Mouse (Mus musculus) frontal cortex, adult 2 months (tissue): ENCODE results near the gene Umps. TPM values are rescaled to one million over a fixed set of nuclear protein-coding genes. Genes with fewer than 3 reads are reported as not detected.

Source experiments
- polyA plus RNA-seq: library from polyadenylated mRNA; depleted of rRNA; stranded (reverse); fragments of >200 nt; gene quantifications from 2 replicates; pipeline ENCODE4 v1.2.3, GENCODE M21; 2012; rRNA removed

The Umps gene
- polyA plus RNA-seq, 1 experiment = 12.6 TPM

Other genes starting within 250 kb of the Umps start
- gene Muc13, start 173.0 kb downstream of the Umps start, polyA plus RNA-seq = 0.06 and 0.08 TPM in 2 replicates
- gene Itgb5, start 137.4 kb downstream of the Umps start, polyA plus RNA-seq = 36.6 and 42.4 TPM in 2 replicates